Mouse (Mus musculus) gastrocnemius, postnatal 25 days (tissue): ENCODE results near the gene Tbrg4. TPM values are rescaled to one million over a fixed set of nuclear protein-coding genes. Genes with fewer than 3 reads are reported as not detected.

Experiments used
- DNase-seq: peaks from one replicate; pipeline ENCODE4 v3.0.0; 2022
- total RNA-seq, 2 experiments: library from RNA; stranded (reverse); gene quantifications; 1 replicate in 1 of 2; 2 replicates in 1 of 2; pipeline ENCODE4 v1.2.3; 2021

Gene Tbrg4
- total RNA-seq, 2 experiments from 2014 or later, result 67.6 to 72.3 TPM

- no peak for DNase-seq
Observed at GRCm38 (mm10) chr11:6623704-6624103, 2.2 kb downstream of the Tbrg4 start.

- no peak for DNase-seq
Observed at GRCm38 (mm10) chr11:6615250-6616205, 10.3 kb downstream of the Tbrg4 start.

- no peak for DNase-seq
Observed at GRCm38 (mm10) chr11:6605491-6606399, 20.1 kb downstream of the Tbrg4 start, which contains the start of gene Nacad. Nacad (minus strand) TSS chr11:6606053.

- DNase-seq, result no peak
Observed at GRCm38 (mm10) chr11:6605021-6605481, 20.8 kb downstream of the Tbrg4 start.

GRCm38 (mm10) chr11:6604604-6604936 is 21.3 kb downstream of the Tbrg4 start:
- DNase-seq, result no peak

- no peak for DNase-seq
Observed at GRCm38 (mm10) chr11:6603887-6604603, 21.8 kb downstream of the Tbrg4 start.

GRCm38 (mm10) chr11:6603224-6603623 is 22.6 kb downstream of the Tbrg4 start:
- DNase-seq, result no peak

GRCm38 (mm10) chr11:6602662-6603061 is 23.2 kb downstream of the Tbrg4 start:
- no peak for DNase-seq

- no peak for DNase-seq
Observed at GRCm38 (mm10) chr11:6601649-6602480, 24.0 kb downstream of the Tbrg4 start.

- DNase-seq, result no peak
Observed at GRCm38 (mm10) chr11:6600284-6600944, 25.5 kb downstream of the Tbrg4 start.

- DNase-seq, result no peak
Observed at GRCm38 (mm10) chr11:6599831-6600230, 26.0 kb downstream of the Tbrg4 start.

- no peak for DNase-seq
Observed at GRCm38 (mm10) chr11:6599011-6599681, 26.7 kb downstream of the Tbrg4 start.

- no peak for DNase-seq
Observed at GRCm38 (mm10) chr11:6598191-6598889, 27.5 kb downstream of the Tbrg4 start.

GRCm38 (mm10) chr11:6597523-6597922 is 28.3 kb downstream of the Tbrg4 start:
- DNase-seq, result no peak

GRCm38 (mm10) chr11:6596616-6597015 is 29.3 kb downstream of the Tbrg4 start:
- DNase-seq, result no peak

GRCm38 (mm10) chr11:6596205-6596604 is 29.7 kb downstream of the Tbrg4 start:
- DNase-seq, result no peak

- DNase-seq, result no peak
Observed at GRCm38 (mm10) chr11:6595339-6595738, 30.5 kb downstream of the Tbrg4 start.

GRCm38 (mm10) chr11:6594845-6595244 is 31.0 kb downstream of the Tbrg4 start:
- DNase-seq, result no peak

GRCm38 (mm10) chr11:6593406-6593805 is 32.5 kb downstream of the Tbrg4 start:
- no peak for DNase-seq
